Mouse (Mus musculus) neural tube, embryonic 15.5 days (tissue): ENCODE measurements around the gene Mindy4. TPM values are rescaled to one million over a fixed set of nuclear protein-coding genes. Genes with fewer than 3 reads are reported as not detected.

Experiments
- ATAC-seq: fragments of 200-750 bp; cut with Nextera tagmentation; 2 replicates; pipeline ENCODE4 v1.8.0; 2017; ENCODE audit warnings: mild to moderate bottlenecking, moderate TSS enrichment, moderate library complexity; ENCODE audit not compliant: low FRiP score
- H3K27ac ChIP-seq: fragments of 300-500 bp; sonication (generic); replicated peaks from 2 replicates; pipeline ENCODE4 v1.5.1; 2015; ENCODE audit warnings: mild to moderate bottlenecking, inconsistent platforms
- H3K27me3 ChIP-seq: fragments of 300-500 bp; sonication (generic); replicated peaks from 2 replicates; pipeline ENCODE4 v1.6.1; 2015; ENCODE audit warnings: inconsistent platforms
- H3K36me3 ChIP-seq: fragments of 300-500 bp; sonication (generic); 2 replicates; pipeline ENCODE4 v1.6.1; 2015; ENCODE audit warnings: inconsistent platforms
- H3K4me1 ChIP-seq: fragments of 300-500 bp; sonication (generic); 2 replicates; pipeline ENCODE4 v1.6.1; 2015; ENCODE audit warnings: inconsistent platforms
- H3K4me2 ChIP-seq: fragments of 300-500 bp; sonication (generic); 2 replicates; pipeline ENCODE4 v1.6.1; 2015; ENCODE audit warnings: inconsistent platforms, mild to moderate bottlenecking, moderate library complexity
- H3K4me3 ChIP-seq: fragments of 300-500 bp; sonication (generic); replicated peaks from 2 replicates; pipeline ENCODE4 v1.5.1; 2015; ENCODE audit warnings: mild to moderate bottlenecking, inconsistent platforms
- H3K9ac ChIP-seq: fragments of 300-500 bp; sonication (generic); replicated peaks from 2 replicates; pipeline ENCODE4 v1.6.1; 2015; ENCODE audit warnings: mild to moderate bottlenecking, inconsistent platforms
- H3K9me3 ChIP-seq: fragments of 300-500 bp; sonication (generic); replicated peaks from 2 replicates; pipeline ENCODE4 v1.6.1; 2016; ENCODE audit warnings: inconsistent platforms
- WGBS: fragments of 180-500 bp; shearing (Covaris S2); methylation state at CpG from one replicate; pipeline ENCODE4 v1.1.7; 2015; ENCODE audit warnings: mixed read lengths; 5-methylcytosine and 5-hydroxymethylcytosine counted together
- polyA plus RNA-seq: library from polyadenylated mRNA; unstranded; fragments of >200 nt; fragmentation: Nextera tagmentation; extraction: Ambion mirVana; gene quantifications from 2 replicates; pipeline ENCODE4 v1.2.1, GENCODE M21; 2015

Gene Mindy4
- polyA plus RNA-seq, 1 experiment from 2014 or later: 10.3 TPM

GRCm38 (mm10) chr6:55344291-55345016 is 141.3 kb downstream of the Mindy4 start:
- 85% methylated on average over 9 of the region's 9 CpGs for WGBS

GRCm38 (mm10) chr6:55345264-55345663 is 142.1 kb downstream of the Mindy4 start:
- Histone ChIP-seq H3K9ac (no peak overlapping the region), H3K4me2 (no peak overlapping the region), H3K27ac (no peak overlapping the region), H3K27me3 (no peaks in the 10 kb centered on the region), H3K9me3 (no peaks in the 10 kb centered on the region), H3K4me1 (peaks cover 8% of the 10 kb centered on the region), H3K36me3 (no peaks in the 10 kb centered on the region), H3K4me3 (no peak overlapping the region)
- ATAC-seq: no peak
- 92% methylated on average over 10 of the region's 10 CpGs for WGBS

More at GRCm38 (mm10) chr6:55344291-55345016, 141.3 kb downstream of the Mindy4 start:
- Histone ChIP-seq H3K4me1 (peaks cover 8% of the 10 kb centered on the region), H3K27me3 (no peaks in the 10 kb centered on the region), H3K9me3 (no peaks in the 10 kb centered on the region), H3K4me2 (no peak overlapping the region), H3K9ac (no peak overlapping the region), H3K36me3 (no peaks in the 10 kb centered on the region), H3K4me3 (no peak overlapping the region), H3K27ac (no peak overlapping the region)
- no peak for ATAC-seq

- peaks cover 4% of the 10 kb centered on the region for H3K4me1 ChIP-seq
- H3K27me3 ChIP-seq: no peaks in the 10 kb centered on the region
- H3K4me3 ChIP-seq: no peak overlapping the region
- no peaks in the 10 kb centered on the region for H3K36me3 ChIP-seq
- H3K9me3 ChIP-seq: no peaks in the 10 kb centered on the region
- no peak overlapping the region for H3K27ac ChIP-seq
- WGBS: 87% methylated on average over 7 of the region's 7 CpGs
- no peak overlapping the region for H3K4me2 ChIP-seq
- no peak for ATAC-seq
- no peak overlapping the region for H3K9ac ChIP-seq
Measured at GRCm38 (mm10) chr6:55346491-55346890, 143.3 kb downstream of the Mindy4 start.

- no peak overlapping the region for H3K4me3 ChIP-seq
- no peaks in the 10 kb centered on the region for H3K27me3 ChIP-seq
- no peak overlapping the region for H3K9ac ChIP-seq
- no peak for ATAC-seq
- no peak overlapping the region for H3K27ac ChIP-seq
- 90% methylated on average over 5 of the region's 5 CpGs for WGBS
- no peaks in the 10 kb centered on the region for H3K36me3 ChIP-seq
- no peak overlapping the region for H3K4me2 ChIP-seq
- no peaks in the 10 kb centered on the region for H3K4me1 ChIP-seq
- H3K9me3 ChIP-seq: no peaks in the 10 kb centered on the region
Measured at GRCm38 (mm10) chr6:55347711-55348571, 144.8 kb downstream of the Mindy4 start.

GRCm38 (mm10) chr6:55349231-55349630 is 146.0 kb downstream of the Mindy4 start:
- no peak for ATAC-seq
- Histone ChIP-seq H3K36me3 (no peaks in the 10 kb centered on the region), H3K4me2 (no peak overlapping the region), H3K4me3 (no peak overlapping the region), H3K4me1 (no peaks in the 10 kb centered on the region), H3K27me3 (no peaks in the 10 kb centered on the region), H3K27ac (no peak overlapping the region), H3K9me3 (no peaks in the 10 kb centered on the region), H3K9ac (no peak overlapping the region)
- 92% methylated on average over 4 of the region's 4 CpGs for WGBS

GRCm38 (mm10) chr6:55350383-55350952 is 147.3 kb downstream of the Mindy4 start:
- no peak overlapping the region for H3K27ac ChIP-seq
- no peaks in the 10 kb centered on the region for H3K27me3 ChIP-seq
- H3K9ac ChIP-seq: no peak overlapping the region
- no peaks in the 10 kb centered on the region for H3K36me3 ChIP-seq
- H3K4me2 ChIP-seq: no peak overlapping the region
- H3K9me3 ChIP-seq: no peaks in the 10 kb centered on the region
- WGBS: 95% methylated on average over 6 of the region's 6 CpGs
- ATAC-seq: no peak
- H3K4me3 ChIP-seq: no peak overlapping the region
- no peaks in the 10 kb centered on the region for H3K4me1 ChIP-seq

GRCm38 (mm10) chr6:55351712-55352111 is 148.5 kb downstream of the Mindy4 start:
- H3K36me3 ChIP-seq: no peaks in the 10 kb centered on the region
- no peak overlapping the region for H3K4me3 ChIP-seq
- no peak for ATAC-seq
- H3K9ac ChIP-seq: no peak overlapping the region
- no peaks in the 10 kb centered on the region for H3K9me3 ChIP-seq
- H3K27ac ChIP-seq: no peak overlapping the region
- no peaks in the 10 kb centered on the region for H3K4me1 ChIP-seq
- WGBS: 68% methylated on average over 7 of the region's 7 CpGs
- H3K4me2 ChIP-seq: no peak overlapping the region
- H3K27me3 ChIP-seq: no peaks in the 10 kb centered on the region

GRCm38 (mm10) chr6:55353711-55354445 is 150.7 kb downstream of the Mindy4 start:
- H3K36me3 ChIP-seq: no peaks in the 10 kb centered on the region
- no peak overlapping the region for H3K9ac ChIP-seq
- H3K27me3 ChIP-seq: no peaks in the 10 kb centered on the region
- WGBS: 83% methylated on average over 12 of the region's 12 CpGs
- H3K4me2 ChIP-seq: no peak overlapping the region
- H3K9me3 ChIP-seq: no peaks in the 10 kb centered on the region
- H3K4me1 ChIP-seq: no peaks in the 10 kb centered on the region
- no peak for ATAC-seq
- H3K27ac ChIP-seq: no peak overlapping the region
- no peak overlapping the region for H3K4me3 ChIP-seq

- no peaks in the 10 kb centered on the region for H3K4me1 ChIP-seq
- ATAC-seq: no peak
Measured at GRCm38 (mm10) chr6:55354456-55355117, 151.4 kb downstream of the Mindy4 start.

GRCm38 (mm10) chr6:55355575-55355974 is 152.4 kb downstream of the Mindy4 start:
- 87% methylated on average over 7 of the region's 7 CpGs for WGBS
- Histone ChIP-seq H3K4me3 (no peak overlapping the region), H3K9ac (no peak overlapping the region), H3K4me2 (no peak overlapping the region), H3K27ac (no peak overlapping the region), H3K9me3 (no peaks in the 10 kb centered on the region), H3K36me3 (no peaks in the 10 kb centered on the region), H3K4me1 (no peaks in the 10 kb centered on the region), H3K27me3 (no peaks in the 10 kb centered on the region)
- ATAC-seq: no peak

More at GRCm38 (mm10) chr6:55354456-55355117, 151.4 kb downstream of the Mindy4 start:
- no peak overlapping the region for H3K4me2 ChIP-seq
- no peaks in the 10 kb centered on the region for H3K27me3 ChIP-seq
- WGBS: 73% methylated on average over 4 of the region's 4 CpGs
- H3K9ac ChIP-seq: no peak overlapping the region
- H3K9me3 ChIP-seq: no peaks in the 10 kb centered on the region
- H3K4me3 ChIP-seq: no peak overlapping the region
- H3K27ac ChIP-seq: no peak overlapping the region
- no peaks in the 10 kb centered on the region for H3K36me3 ChIP-seq
